Mouse (Mus musculus) megakaryocyte, embryonic 14.5 days (primary cell): ENCODE data around the gene Rfc1.

ENCODE experiments used
- FLI1 ChIP-seq: IDR thresholded peaks from 2 replicates; pipeline ENCODE4 v1.6.1; 2012; ENCODE audit warnings: low read length, inconsistent platforms, mixed read lengths
- GATA1 ChIP-seq: IDR thresholded peaks from 3 replicates; pipeline ENCODE4 v1.6.1; 2012; ENCODE audit warnings: mixed read lengths, low read length, inconsistent platforms, borderline replicate concordance

DNA sequence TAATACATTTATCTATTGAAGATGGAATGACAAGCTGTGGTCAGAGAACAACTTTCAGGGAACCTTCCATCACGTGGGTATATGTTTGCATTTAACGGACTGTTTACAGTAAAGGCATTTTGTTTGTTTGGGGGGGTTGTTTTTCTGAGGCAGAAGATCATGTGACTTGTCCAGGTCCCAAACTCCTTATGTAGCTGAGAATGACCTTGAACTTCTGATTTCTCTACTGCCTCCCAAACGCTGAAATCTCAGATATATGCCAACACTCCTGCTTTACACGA, 545 bp upstream of the Rfc1 start:
- TF ChIP-seq GATA1, result no peak
- TF ChIP-seq FLI1, result no peak
